Mouse (Mus musculus) lung, adult 2 months (tissue): ENCODE data around the gene Gm10197. TPM values are rescaled to one million over a fixed set of nuclear protein-coding genes. Genes with fewer than 3 reads are reported as not detected.
A peak's percentile ranks its signal among the peaks of the same experiment; 100 is the strongest.

Source experiments
- DNase-seq: peaks from one replicate; pipeline ENCODE4 v3.0.0; 2022
- H3K4me1 ChIP-seq: fragments of 200-500 bp; 2 replicates; pipeline ENCODE4 v1.6.1; 2011; ENCODE audit warnings: low read length; ENCODE audit not compliant: control insufficient read depth, insufficient read depth
- H3K4me3 ChIP-seq: fragments of 200-500 bp; replicated peaks from 2 replicates; pipeline ENCODE3; 2011; ENCODE audit warnings: low read depth, mild to moderate bottlenecking, control low read depth, low read length; ENCODE audit errors: extremely low read depth
- CTCF ChIP-seq: fragments of 200-500 bp; IDR thresholded peaks from 2 replicates; pipeline ENCODE4 v1.5.1; 2011; ENCODE audit warnings: mild to moderate bottlenecking, low read length, control low read depth; ENCODE audit not compliant: insufficient read depth
- POLR2A ChIP-seq: fragments of 200-500 bp; IDR thresholded peaks from 2 replicates; pipeline ENCODE4 v1.6.1; 2011; ENCODE audit warnings: low read depth, mild to moderate bottlenecking, control low read depth, low read length, borderline replicate concordance; ENCODE audit errors: extremely low read depth
- WGBS: fragments of 180-500 bp; shearing (Covaris S2); methylation state at CpG from one replicate; pipeline ENCODE4 v1.1.7; 2018; 5-methylcytosine and 5-hydroxymethylcytosine counted together
- polyA plus RNA-seq: library from polyadenylated mRNA; depleted of rRNA; stranded (reverse); fragments of >200 nt; gene quantifications from 2 replicates; pipeline ENCODE4 v1.2.3, GENCODE M21; 2012

Gm10197 gene
- polyA plus RNA-seq, 1 experiment: not detected

DNA sequence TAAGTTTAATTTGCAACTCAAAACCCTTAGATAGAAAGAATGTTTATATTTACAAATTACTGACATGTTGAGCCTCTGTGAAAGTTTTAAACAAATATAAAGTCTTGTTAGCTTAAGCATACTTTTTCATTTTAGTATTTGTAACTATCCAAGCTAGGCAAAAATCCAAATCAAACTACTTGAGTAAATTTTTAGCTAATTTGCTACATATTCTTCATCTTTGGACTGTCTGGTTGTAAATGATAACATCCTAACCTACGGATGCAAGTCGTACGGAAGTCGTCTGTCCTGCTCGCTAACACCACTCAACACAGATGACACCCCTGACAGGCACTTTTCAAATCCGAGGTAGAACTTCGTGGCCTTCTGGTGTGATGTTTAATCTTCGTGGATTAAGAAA, 6.1 kb upstream of the Gm10197 start:
- DNase-seq: no peak
- WGBS: 61% methylated on average over 8 of the region's 8 CpGs
- TF ChIP-seq POLR2A (no peak), CTCF (no peak)
- Histone ChIP-seq H3K4me3 (no peak overlapping the region), H3K4me1 (no peaks in the 10 kb centered on the region)

DNA sequence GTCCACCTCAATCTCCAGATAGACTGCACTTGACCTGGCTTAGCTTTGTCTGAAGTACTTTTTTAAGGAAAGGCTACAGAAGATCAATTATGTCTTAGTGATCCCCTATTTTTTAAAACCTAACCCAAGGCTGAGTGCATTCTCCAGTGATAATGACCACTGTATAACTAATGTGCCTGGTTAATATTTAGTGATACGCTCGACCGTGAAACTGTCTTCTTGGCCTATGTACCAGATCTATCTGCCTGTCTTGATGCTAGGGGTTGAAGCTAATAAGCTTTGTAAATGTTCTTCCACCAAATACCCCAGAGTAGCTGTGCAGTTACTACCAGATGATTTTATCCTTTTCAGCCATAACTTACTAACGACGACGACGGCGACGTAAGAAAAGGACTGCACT, 4.2 kb upstream of the Gm10197 start:
- no peak overlapping the region for H3K4me3 ChIP-seq
- H3K4me1 ChIP-seq: no peaks in the 10 kb centered on the region
- WGBS: 94% methylated on average over 9 of the region's 9 CpGs
- DNase-seq: no peak
- no peak for TF ChIP-seq CTCF
- no peak for TF ChIP-seq POLR2A

GRCm38 (mm10) chr19:53375299-53375698, 3.7 kb upstream of the Gm10197 start:
- Histone ChIP-seq H3K4me1 (no peaks in the 10 kb centered on the region), H3K4me3 (no peak overlapping the region)
- no peak for TF ChIP-seq CTCF
- TF ChIP-seq POLR2A: no peak
- DNase-seq: no peak
- 89% methylated on average over 6 of the region's 6 CpGs for WGBS

DNA sequence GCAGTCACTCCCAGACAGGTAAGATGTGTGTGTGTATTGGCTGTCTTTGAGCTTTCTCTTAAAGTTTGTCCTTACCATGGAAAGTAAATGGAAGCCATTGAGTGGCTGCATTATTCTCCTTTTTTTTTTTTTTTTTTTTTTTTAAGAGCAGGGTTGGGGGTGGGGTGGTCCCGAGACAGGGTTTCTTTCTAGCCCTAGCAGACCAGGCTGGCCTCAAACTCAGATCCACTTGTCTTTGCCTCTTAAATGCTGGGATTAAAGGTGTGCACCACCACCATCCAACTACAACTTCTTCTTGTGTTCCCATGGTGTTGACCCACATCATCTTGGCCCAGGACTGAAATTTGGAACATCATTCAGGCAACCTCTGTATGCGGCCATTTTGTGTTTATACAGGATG, 2.0 kb upstream of the Gm10197 start:
- 83% methylated on average over 2 of the region's 2 CpGs for WGBS
- no peaks in the 10 kb centered on the region for H3K4me1 ChIP-seq
- no peak for DNase-seq
- TF ChIP-seq POLR2A (no peak), CTCF (no peak)
- H3K4me3 ChIP-seq: no peak overlapping the region

DNA sequence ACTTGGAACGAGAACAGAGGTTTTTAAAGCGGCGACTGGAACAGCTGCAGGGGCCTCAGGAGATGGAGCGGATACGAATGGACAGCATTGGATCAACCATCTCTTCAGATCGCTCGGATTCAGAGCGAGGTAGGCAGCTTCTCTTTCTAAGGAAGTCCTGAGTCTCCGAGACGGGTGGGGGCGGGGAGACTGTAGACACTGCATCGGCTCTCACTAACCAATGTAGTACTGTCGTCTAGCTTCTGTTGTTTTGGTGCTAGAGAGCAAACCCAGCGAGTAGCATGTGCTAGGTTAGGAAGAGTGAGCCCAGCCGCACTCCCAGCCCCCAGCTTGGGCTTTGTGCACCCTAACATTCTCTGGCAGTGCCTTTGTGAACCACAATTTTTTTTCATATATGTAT, 1.3 kb downstream of the Gm10197 start:
- no peak for TF ChIP-seq CTCF
- Histone ChIP-seq H3K4me1 (peaks cover 7% of the 10 kb centered on the region), H3K4me3 (no peak overlapping the region)
- 73% methylated on average over 15 of the region's 15 CpGs for WGBS
- no peak for DNase-seq

DNA sequence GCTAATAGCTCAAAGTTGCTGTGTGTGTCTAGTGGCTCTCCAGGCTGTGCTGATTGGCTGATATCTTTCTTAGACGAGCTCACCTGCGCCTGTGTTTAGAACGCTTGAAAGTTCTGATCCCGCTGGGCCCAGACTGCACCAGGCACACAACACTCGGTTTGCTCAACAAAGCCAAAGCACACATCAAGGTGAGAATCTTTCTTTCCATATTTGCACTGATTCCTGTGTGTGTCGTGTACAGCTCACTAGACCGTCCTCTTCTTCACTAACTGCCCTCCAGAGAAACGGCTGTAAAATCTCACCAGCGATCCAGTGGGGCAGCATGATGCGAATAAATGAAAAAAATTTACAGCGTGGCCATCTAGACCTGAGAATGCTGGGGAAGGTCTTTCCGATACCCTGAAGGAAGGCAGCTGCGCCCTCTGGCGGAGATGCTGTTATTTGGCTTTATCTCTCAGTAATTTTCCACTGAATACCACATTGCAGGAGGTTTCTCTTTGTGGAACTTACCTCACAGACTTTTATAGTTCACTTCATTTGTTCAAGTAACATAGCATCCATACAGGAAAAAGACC, 2.0 kb downstream of the Gm10197 start:
- H3K4me3 ChIP-seq: no peak overlapping the region
- 33% methylated on average over 14 of the region's 14 CpGs for WGBS
- peak; percentile 80 for DNase-seq
- peaks cover 7% of the 10 kb centered on the region for H3K4me1 ChIP-seq
- TF ChIP-seq POLR2A (no peak), CTCF (peak; percentile 95)

- no peak overlapping the region for H3K4me3 ChIP-seq
- no peak for TF ChIP-seq POLR2A
- TF ChIP-seq CTCF: no peak
- no peak for DNase-seq
- 78% methylated on average over 7 of the region's 7 CpGs for WGBS
- peaks cover 7% of the 10 kb centered on the region for H3K4me1 ChIP-seq
These were observed 4.7 kb downstream of the Gm10197 start for GRCm38 (mm10) chr19:53366881-53367280.

- Histone ChIP-seq H3K4me3 (no peak overlapping the region), H3K4me1 (peaks cover 7% of the 10 kb centered on the region)
- no peak for TF ChIP-seq CTCF
- TF ChIP-seq POLR2A: no peak
- no peak for DNase-seq
- 66% methylated on average over 11 of the region's 11 CpGs for WGBS
These were observed 5.3 kb downstream of the Gm10197 start for GRCm38 (mm10) chr19:53366057-53366775.

DNA sequence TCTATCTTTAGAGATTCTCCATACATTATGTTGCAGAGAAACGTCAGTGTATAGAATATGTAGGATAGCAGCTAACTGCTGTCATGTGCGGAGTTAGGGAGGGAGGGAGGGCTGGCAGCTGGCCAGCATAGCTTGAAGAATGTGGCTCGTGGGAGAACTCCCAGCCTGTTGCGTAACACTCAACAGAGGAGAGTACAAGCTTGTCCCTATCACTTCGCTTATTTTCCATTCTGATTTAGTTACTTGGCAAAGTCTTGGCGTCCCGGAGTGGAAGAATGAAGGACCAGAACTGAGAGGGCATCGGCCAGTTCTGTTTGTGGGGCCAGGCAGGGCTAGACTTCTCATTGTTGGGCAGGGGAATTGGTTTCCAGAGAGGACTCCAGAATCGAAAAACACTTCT, 6.6 kb downstream of the Gm10197 start:
- TF ChIP-seq POLR2A (no peak), CTCF (no peak)
- peak overlapping the region; percentile 49 for H3K4me3 ChIP-seq
- 9% methylated on average over 9 of the region's 9 CpGs for WGBS
- DNase-seq: peak; percentile 50
- H3K4me1 ChIP-seq: peaks cover 7% of the 10 kb centered on the region

DNA sequence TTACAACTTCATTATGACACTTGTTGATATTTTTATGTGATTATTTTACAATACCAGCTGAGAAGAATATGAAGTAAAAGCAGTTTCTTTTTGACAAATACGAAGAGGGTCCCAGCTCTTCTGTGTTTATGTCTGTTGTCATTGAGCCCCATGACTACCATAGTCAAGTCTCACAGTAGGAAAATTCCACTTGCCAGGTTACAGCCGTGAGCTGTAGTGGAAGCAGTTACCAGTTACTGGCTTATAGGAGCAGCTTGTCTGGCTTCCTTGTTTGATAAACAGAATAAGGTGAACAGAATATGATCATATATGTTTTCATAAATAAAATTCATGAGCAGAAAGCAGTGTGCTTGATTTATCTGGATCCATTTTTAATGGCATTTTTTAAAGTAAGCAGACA, 7.0 kb downstream of the Gm10197 start:
- no peak for DNase-seq
- H3K4me1 ChIP-seq: peaks cover 7% of the 10 kb centered on the region
- no peak for TF ChIP-seq POLR2A
- no peak for TF ChIP-seq CTCF
- H3K4me3 ChIP-seq: no peak overlapping the region
- 22% methylated on average over 2 of the region's 2 CpGs for WGBS
